Mouse (Mus musculus) lung, embryonic 15.5 days (tissue): ENCODE data around the gene Opn4. TPM values are rescaled to one million over a fixed set of nuclear protein-coding genes. Genes with fewer than 3 reads are reported as not detected.

Experiments
- polyA plus RNA-seq: library from polyadenylated mRNA; unstranded; fragments of >200 nt; fragmentation: Nextera tagmentation; extraction: Ambion mirVana; gene quantifications from 2 replicates; pipeline ENCODE4 v1.2.1, GENCODE M21; 2015

Gene Opn4
- polyA plus RNA-seq, 1 experiment from 2014 or later = 0.29 TPM

Other genes starting within 250 kb of the Opn4 start
- not detected in 2 replicates for gene Fam25c, start 244.7 kb downstream of the Opn4 start, polyA plus RNA-seq
- gene Sncg, start 225.4 kb downstream of the Opn4 start, polyA plus RNA-seq = 6.2 and 7.5 TPM in 2 replicates
- 12.7 and 14.3 TPM in 2 replicates for gene Mmrn2, start 224.7 kb downstream of the Opn4 start, polyA plus RNA-seq
- 39.1 and 39.2 TPM in 2 replicates for gene Bmpr1a, start 96.8 kb downstream of the Opn4 start, polyA plus RNA-seq
- not detected in 2 replicates for gene 9230112D13Rik, start 77.3 kb downstream of the Opn4 start, polyA plus RNA-seq
- gene Ldb3, start 11.5 kb downstream of the Opn4 start, polyA plus RNA-seq = 8.3 and 9.5 TPM in 2 replicates
- 24.8 and 25.7 TPM in 2 replicates for gene Wapl, start 73.8 kb upstream of the Opn4 start, polyA plus RNA-seq
- gene Grid1, start 220.0 kb upstream of the Opn4 start, polyA plus RNA-seq = 0.19 and 0.40 TPM in 2 replicates